Mouse (Mus musculus) layer of hippocampus, adult 9-11 months (tissue): ENCODE data around the gene Nr2f6.
A peak's percentile ranks its signal among the peaks of the same experiment; 100 is the strongest.

Experiments used
- DNase-seq: peaks from one replicate; pipeline ENCODE4 v3.0.0; 2022

Nr2f6 gene

GRCm38 (mm10) chr8:71381421-71381970 lies at the start of gene Nr2f6:
Nr2f6 (minus strand) TSS chr8:71381960.
- peak; percentile 60 for DNase-seq

DNA sequence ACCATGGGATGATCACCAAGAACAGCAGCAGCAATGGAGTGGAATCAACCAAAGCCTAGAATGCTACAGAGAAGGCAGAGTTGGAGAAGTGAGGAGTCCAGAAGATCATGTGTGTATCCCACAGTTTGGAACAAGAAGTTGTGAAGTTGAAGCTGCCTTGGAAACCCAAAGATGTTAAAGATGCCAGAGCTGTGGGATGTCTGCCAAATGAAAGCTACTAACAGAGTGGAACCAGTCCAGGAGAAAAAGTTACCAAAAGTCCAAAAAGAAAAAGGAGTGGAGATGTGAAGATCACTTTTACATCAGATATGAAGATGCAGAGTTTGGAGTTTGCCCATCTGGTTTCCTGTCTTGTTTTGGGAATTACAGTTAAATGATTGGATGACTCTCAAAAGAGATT lies 40.4 kb upstream of the Nr2f6 start:
- DNase-seq: no peak

DNA sequence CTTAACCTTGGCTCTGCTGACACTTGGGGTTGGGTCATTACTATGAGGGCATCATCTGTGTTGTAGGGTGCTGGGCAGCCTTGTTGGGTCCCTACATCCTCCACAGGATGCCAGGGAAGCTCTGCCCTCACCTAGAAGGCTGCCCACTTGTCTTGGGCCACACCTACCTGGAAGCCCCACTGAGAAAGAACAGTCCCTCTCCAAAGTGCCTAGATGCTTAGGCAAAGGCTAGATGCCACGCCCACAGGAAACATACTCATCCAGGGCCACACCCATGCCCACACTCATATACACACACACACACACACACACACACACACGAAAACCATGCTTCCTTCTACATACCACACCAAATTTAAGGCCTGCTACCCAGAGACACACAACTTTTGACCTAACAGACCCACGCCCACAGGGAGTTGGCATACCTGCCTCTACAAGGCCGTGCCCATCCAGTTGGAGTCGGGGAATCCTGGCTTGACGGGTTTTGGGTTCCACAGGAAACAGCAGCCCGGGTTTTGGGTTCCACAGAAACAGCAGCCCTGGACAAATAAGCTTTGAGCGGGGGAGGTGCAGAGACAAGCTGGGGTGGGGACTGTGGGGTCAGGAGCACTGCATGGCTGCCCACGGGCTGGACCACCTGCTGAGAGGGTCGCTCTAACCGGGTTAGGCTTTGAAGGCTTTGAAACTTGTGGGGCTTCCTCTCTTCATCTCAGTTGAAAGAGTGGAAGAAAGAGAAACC lies 29.9 kb upstream of the Nr2f6 start:
- no peak for DNase-seq

DNA sequence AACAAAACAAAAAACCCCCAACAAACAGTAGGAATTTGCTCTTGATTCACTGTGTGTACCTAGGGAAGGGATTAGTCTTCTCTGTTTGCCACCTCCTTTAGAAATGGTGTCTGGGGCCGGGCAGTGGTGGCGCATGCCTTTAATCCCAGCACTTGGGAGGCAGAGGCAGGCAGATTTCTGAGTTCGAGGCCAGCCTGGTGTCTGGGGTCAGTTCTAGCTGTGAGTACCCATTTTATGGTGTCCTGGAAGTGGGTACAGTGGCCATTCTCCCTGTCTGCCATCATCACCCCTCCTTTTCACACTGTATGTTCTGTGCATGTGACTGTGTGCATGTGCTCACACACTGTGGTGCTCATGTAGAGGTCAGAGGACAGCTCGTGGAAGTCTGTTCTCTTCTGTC lies 26.5 kb upstream of the Nr2f6 start:
- DNase-seq: no peak

- no peak for DNase-seq
Measured at GRCm38 (mm10) chr8:71407441-71407840, 25.7 kb upstream of the Nr2f6 start.

- DNase-seq: no peak
Measured at GRCm38 (mm10) chr8:71406099-71407015, 24.6 kb upstream of the Nr2f6 start.

DNA sequence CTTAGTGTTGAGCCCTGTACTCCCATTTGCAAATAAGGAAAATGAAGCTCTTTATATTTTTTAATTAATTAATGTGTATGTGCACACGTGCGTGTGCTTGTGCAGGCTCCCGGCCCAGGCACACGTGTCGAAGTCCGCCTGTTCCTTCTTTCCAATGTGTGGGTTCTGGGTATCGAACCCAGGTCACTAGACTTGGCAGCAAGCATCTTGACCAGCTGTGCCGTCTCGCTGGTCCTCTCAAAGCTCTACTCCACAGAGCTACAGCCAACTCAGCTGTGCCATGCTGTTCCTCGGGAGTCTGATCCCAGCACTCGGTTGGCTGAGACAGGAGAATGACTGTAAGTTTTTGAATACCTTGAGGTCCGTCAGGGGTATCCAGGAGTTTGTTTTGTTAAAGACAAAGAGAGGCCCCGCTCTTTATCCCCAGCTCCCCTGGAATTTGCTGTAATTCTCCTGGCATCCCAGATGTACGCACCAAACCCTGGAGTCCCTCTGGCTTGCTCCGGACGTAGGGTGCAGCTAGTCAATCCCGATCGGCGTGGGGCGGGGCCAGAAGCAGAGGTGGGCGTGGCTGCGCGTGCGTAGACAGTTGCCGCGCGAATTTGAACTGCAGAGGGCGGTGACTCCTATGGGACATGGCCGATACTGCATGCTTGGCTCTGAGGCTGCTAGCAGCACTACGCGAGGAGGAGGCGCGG lies 23.8 kb upstream of the Nr2f6 start, which contains the start of gene Ankle1:
Gene Ankle1 (plus strand): TSS at position 610 of the 698 bp plus-strand sequence.
- peak; percentile 91 for DNase-seq

DNA sequence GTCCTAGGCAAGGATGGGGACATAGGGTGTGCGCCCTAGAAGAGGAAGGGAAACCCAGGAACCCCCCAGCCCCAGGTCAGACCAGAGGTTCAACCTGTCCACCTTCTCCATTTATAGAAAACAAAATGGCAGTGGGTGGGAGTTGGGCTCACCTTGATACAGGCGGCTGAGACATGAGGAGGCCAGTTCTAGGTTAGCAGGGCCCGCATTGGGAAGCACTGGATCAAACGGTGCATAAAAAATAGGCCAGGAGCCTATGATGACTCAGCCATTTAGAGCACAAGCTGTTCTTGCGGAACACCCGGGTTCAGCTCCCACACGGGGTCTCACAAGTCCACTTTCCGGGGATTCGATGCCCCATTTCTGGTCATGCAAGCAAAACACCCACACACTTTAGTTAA lies 23.2 kb upstream of the Nr2f6 start:
- DNase-seq: no peak

DNA sequence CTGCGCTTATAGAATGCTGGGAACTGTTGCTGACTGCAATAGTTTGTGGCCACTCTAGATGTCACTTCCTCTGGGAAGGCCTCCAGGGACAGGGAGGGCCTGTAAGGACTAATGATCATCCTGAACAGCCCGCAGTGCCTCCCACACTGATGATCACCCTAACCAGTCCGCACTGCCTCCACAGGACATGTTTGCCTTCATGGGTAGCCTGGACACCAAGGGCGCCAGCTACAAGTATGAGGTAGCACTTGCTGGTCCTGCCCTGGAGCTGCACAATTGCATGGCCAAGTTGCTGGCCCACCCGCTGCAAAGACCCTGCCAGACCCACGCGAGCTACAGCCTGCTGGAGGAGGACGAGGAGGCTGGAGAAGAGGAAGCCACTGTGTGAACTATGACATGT lies 22.3 kb upstream of the Nr2f6 start:
- DNase-seq: no peak

DNA sequence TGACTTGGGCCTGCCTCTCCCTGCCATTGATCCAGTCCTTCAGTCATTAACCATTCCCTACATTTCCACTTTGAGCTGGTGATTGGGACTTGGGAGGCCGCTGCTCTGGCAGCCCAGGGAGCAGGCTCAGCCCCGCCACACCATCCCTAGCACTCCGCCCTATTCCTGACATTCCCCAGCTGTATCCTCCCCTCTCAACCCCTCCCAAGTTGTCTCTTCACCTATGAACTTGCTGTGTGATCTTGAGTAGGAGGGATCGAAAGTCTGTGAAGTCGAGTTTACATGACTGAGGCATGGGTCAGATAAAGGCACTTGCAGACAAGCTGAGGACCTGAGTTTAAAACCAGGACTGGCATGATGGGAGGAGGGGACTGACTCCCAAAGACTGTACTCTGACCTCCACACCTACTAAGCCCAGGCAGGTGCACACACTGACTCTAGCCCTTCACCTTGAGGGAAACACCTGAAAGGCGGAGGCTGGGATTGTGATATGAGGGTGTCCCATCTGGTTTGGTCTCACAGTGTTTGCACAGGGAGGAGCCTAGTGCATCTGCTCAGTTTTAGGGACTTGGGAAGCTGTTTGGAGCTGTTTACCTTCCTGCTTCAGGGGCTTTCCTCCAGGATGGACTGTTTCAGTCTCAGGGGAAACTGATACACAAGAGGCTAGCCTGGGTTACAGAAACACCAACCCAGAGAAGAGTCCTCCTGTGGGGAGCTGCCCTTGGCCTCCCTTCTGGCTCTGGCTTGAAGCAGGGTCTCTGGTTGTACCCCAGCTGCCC lies 21.5 kb upstream of the Nr2f6 start:
- no peak for DNase-seq

GRCm38 (mm10) chr8:71402446-71402964 lies 20.7 kb upstream of the Nr2f6 start:
- DNase-seq: no peak

DNA sequence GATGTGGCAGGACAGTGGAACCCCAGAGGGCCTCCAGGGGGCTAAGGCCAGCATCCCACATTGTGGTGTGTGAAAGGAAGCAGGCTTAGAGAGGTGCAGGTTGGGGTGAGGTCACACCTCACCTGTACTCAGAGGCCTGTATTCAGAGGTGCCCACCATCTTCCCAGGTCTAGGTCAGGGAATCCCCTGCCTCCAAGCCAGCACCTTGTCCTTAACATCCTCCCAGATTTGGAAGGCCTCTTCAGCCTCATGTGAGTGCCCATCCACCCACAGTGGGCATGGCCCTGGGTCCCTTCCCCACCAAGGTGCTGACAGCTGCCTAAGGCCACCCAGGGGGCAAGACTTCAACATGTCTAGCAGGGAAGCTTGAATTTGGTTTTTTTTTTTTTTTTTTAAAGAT lies 19.7 kb upstream of the Nr2f6 start:
- DNase-seq: no peak

DNA sequence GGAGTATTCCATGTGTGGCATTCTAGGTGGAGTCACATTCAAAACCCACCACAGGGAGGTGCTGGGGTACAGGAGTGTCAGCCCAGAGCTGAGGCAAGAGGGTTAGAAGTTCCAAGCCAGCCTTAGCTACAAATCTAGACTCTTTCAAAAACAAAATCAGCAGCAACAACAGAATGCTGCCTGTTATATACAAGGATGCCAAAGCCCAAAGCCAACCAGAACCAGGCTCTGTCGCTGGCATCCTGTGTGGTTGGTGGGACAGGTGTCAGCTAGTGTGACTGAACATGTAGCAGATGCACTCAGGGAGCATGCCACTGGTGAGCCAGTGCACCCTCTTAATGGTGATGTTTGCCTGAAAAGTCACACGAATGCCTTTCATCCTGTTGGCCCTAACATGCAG lies 19.1 kb upstream of the Nr2f6 start:
- DNase-seq: no peak

DNA sequence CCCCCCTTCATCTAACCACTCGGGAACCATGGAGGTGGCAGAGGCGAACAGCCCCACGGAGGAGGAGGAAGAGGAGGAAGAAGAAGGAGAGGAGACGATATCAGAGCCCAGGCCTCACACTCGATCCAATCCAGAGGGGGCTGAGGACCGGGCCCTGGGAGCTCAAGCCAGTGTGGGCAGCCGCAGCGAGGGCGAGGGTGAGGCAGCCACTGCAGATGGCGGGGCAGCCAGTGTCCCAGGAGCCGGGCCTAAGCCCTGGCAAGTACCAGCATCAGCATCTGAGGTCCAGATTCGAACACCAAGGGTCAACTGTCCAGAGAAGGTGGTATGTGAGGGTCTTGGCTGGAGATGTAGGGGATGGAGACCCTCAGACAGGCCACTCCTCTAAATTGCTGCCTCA lies 15.9 kb upstream of the Nr2f6 start:
- DNase-seq: no peak

DNA sequence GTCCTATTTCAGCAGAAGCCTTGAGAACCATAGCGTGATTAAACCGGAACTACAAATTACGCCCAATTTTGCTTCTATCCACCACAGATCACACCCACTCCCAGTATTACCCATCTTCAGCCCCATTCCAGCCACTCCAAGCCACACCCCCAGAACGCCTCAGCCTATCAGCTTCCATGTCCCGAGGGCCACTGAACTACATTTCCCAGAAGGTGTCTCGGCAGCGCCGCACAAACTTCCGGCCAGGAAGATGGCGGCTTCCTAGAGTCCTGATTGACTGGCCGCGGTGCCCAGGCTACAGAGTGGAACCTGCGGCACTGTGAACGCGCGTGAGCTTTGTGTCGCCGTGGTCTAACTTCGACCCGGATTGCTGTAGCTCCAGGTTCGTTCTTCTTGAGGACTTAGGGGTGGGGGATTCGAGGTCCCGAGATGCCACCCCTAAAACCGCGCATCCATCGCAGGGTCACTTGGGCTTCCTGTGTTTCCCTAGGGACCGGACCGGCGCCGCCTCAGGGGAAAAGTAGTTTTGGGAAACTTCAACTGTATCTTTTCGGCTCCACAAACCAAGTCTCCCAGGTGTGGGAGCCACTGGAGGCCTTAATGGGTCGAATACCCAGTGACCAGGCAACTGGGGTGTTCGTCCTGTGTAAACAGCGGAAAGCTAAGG lies 15.0 kb upstream of the Nr2f6 start, which contains the start of gene Babam1:
Gene Babam1 (plus strand): TSS at position 223 of the 667 bp plus-strand sequence.
- DNase-seq: peak; percentile 97

- no peak for DNase-seq
Measured at GRCm38 (mm10) chr8:71395629-71396028, 13.9 kb upstream of the Nr2f6 start, which contains the start of gene Ushbp1. Ushbp1 (minus strand) TSS chr8:71395802.

- DNase-seq: no peak
Measured at GRCm38 (mm10) chr8:71395071-71395470, 13.3 kb upstream of the Nr2f6 start.

DNA sequence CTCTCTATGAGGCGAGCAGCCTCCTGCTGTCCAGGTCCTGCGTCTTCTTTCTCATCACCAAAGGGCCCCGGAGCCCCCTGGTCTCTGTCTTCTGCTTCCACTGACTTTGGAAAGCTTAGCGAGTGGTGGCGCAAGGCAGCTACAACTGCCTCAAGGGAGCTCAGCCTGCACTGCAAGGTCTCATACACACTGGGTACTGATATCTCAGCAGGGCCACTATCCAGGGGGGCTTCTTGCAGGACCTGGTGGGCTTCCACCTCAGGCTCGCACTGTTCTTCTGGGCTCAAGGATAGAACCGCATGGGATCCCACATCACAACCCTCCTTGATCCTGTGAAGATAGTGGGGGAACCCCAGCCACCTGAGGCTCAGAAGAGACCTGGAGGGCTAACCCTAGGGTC lies 12.7 kb upstream of the Nr2f6 start:
- no peak for DNase-seq

GRCm38 (mm10) chr8:71392871-71393270 lies 11.1 kb upstream of the Nr2f6 start:
- no peak for DNase-seq

- DNase-seq: no peak
Measured at GRCm38 (mm10) chr8:71392391-71392790, 10.6 kb upstream of the Nr2f6 start.

- no peak for DNase-seq
Measured at GRCm38 (mm10) chr8:71391696-71392095, 9.9 kb upstream of the Nr2f6 start.
